Mouse (Mus musculus) gastrocnemius, postnatal 10 days (tissue): ENCODE measurements at regions not wholly inside any gene's neighbourhood (a gene's known extent, or its start where the extent isn't known, plus 50 kb on each side); places are given as distances from the start of the nearest gene placed in this dataset.

Experiments used
- DNase-seq: peaks from one replicate; pipeline ENCODE4 v3.0.0; 2021; ENCODE audit warnings: mixed read lengths

- no peak for DNase-seq
Observed at GRCm38 (mm10) chr10:66911261-66911911, 184.5 kb upstream of the Jmjd1c start.

GRCm38 (mm10) chr10:66912440-66912839 lies 183.5 kb upstream of the Jmjd1c start:
- no peak for DNase-seq

- DNase-seq = no peak
Observed at GRCm38 (mm10) chr10:66913187-66913586, 182.7 kb upstream of the Jmjd1c start.

- DNase-seq = no peak
Observed at GRCm38 (mm10) chr10:66913627-66914026, 182.3 kb upstream of the Jmjd1c start.

GRCm38 (mm10) chr10:66914288-66914975 lies 181.5 kb upstream of the Jmjd1c start:
- no peak for DNase-seq

GRCm38 (mm10) chr10:66915801-66916200 lies 180.1 kb upstream of the Jmjd1c start:
- DNase-seq = no peak

- no peak for DNase-seq
Observed at GRCm38 (mm10) chr10:66917725-66918124, 178.2 kb upstream of the Jmjd1c start.

- no peak for DNase-seq
Observed at GRCm38 (mm10) chr10:66918713-66919112, 177.2 kb upstream of the Jmjd1c start.

- peak; percentile 84 for DNase-seq
Observed at GRCm38 (mm10) chr10:66919953-66920760, 175.8 kb upstream of the Jmjd1c start.

- peak; percentile 94 for DNase-seq
Observed at GRCm38 (mm10) chr10:66920761-66921684, 174.9 kb upstream of the Jmjd1c start.

- DNase-seq = no peak
Observed at GRCm38 (mm10) chr10:66921776-66922175, 174.1 kb upstream of the Jmjd1c start.

- DNase-seq = no peak
Observed at GRCm38 (mm10) chr10:66922314-66922713, 173.6 kb upstream of the Jmjd1c start.

GRCm38 (mm10) chr10:66923947-66924346 lies 172.0 kb upstream of the Jmjd1c start:
- DNase-seq = no peak

- no peak for DNase-seq
Observed at GRCm38 (mm10) chr10:66924418-66924817, 171.5 kb upstream of the Jmjd1c start.

- no peak for DNase-seq
Observed at GRCm38 (mm10) chr10:66925553-66926127, 170.3 kb upstream of the Jmjd1c start.

GRCm38 (mm10) chr10:66927651-66928050 lies 168.3 kb upstream of the Jmjd1c start:
- no peak for DNase-seq

GRCm38 (mm10) chr10:66928211-66928990 lies 167.5 kb upstream of the Jmjd1c start:
- no peak for DNase-seq

GRCm38 (mm10) chr10:66930563-66930962 lies 165.4 kb upstream of the Jmjd1c start:
- DNase-seq = no peak

- DNase-seq = peak; percentile 52
Observed at GRCm38 (mm10) chr10:66931505-66931904, 164.4 kb upstream of the Jmjd1c start.

- no peak for DNase-seq
Observed at GRCm38 (mm10) chr10:66932544-66932943, 163.4 kb upstream of the Jmjd1c start.

GRCm38 (mm10) chr10:66933689-66934088 lies 162.2 kb upstream of the Jmjd1c start:
- DNase-seq = no peak
